Mouse (Mus musculus) brain, embryonic 14.5 days (tissue): Measurements from ENCODE around the gene Hnrnpul2. TPM values are rescaled to one million over a fixed set of nuclear protein-coding genes. Genes with fewer than 3 reads are reported as not detected.
"Not testable (repeated sequence)": the region's sequence is repeated elsewhere in the genome, so short reads cannot be mapped to it uniquely, and the experiment has no call there.

Experiments used
- DNase-seq: peaks from one replicate; pipeline ENCODE4 v3.0.0-alpha.2; 2011; ENCODE audit warnings: low read depth
- CTCF ChIP-seq: fragments of 200-500 bp; IDR thresholded peaks from 2 replicates; pipeline ENCODE4 v1.5.1; 2012; ENCODE audit warnings: inconsistent platforms, mild to moderate bottlenecking, moderate library complexity, borderline replicate concordance; ENCODE audit not compliant: insufficient read depth, insufficient read length; ENCODE audit errors: extremely low read depth
- POLR2A ChIP-seq: fragments of 200-500 bp; IDR thresholded peaks from 2 replicates; pipeline ENCODE4 v1.6.1; 2012; ENCODE audit warnings: mild to moderate bottlenecking, inconsistent platforms, borderline replicate concordance; ENCODE audit not compliant: poor library complexity, insufficient read depth, insufficient read length, severe bottlenecking; ENCODE audit errors: extremely low read depth
- polyA plus RNA-seq: library from polyadenylated mRNA; depleted of rRNA; stranded (reverse); fragments of >200 nt; gene quantifications from 2 replicates; pipeline ENCODE4 v1.2.3, GENCODE M21; 2012

Hnrnpul2 gene
- polyA plus RNA-seq, 1 experiment = 85.5 TPM

GRCm38 (mm10) chr19:8844371-8845129, 24.7 kb downstream of the Hnrnpul2 start:
- peak; percentile 85 for DNase-seq
- TF ChIP-seq POLR2A (no peak), CTCF (peak; percentile 72; the same call in 1 of the 2 replicates)

- TF ChIP-seq POLR2A (no peak), CTCF (no peak)
- no peak for DNase-seq
Measured at GRCm38 (mm10) chr19:8848356-8848755, 28.5 kb downstream of the Hnrnpul2 start.

- DNase-seq = peak; percentile 17
- no peak for TF ChIP-seq POLR2A
- no peak for TF ChIP-seq CTCF
Measured at GRCm38 (mm10) chr19:8850402-8850901, 30.6 kb downstream of the Hnrnpul2 start, which contains the start of gene Lrrn4cl. Gene Lrrn4cl (plus strand): TSS chr19:8850768.

GRCm38 (mm10) chr19:8851639-8852038, 31.8 kb downstream of the Hnrnpul2 start:
- no peak for DNase-seq
- TF ChIP-seq POLR2A (no peak), CTCF (no peak)

- no peak for DNase-seq
- TF ChIP-seq POLR2A (no peak), CTCF (no peak)
Measured at GRCm38 (mm10) chr19:8852236-8852928, 32.6 kb downstream of the Hnrnpul2 start.

GRCm38 (mm10) chr19:8853117-8853516, 33.3 kb downstream of the Hnrnpul2 start:
- no peak for DNase-seq
- TF ChIP-seq CTCF (no peak), POLR2A (no peak)

- TF ChIP-seq POLR2A (no peak), CTCF (peak; percentile 60; the same call in 1 of the 2 replicates)
- peak; percentile 58 for DNase-seq
Measured at GRCm38 (mm10) chr19:8857689-8858088, 37.9 kb downstream of the Hnrnpul2 start.

GRCm38 (mm10) chr19:8859018-8859417, 39.2 kb downstream of the Hnrnpul2 start:
- TF ChIP-seq POLR2A (no peak), CTCF (peak; percentile 29; the same call in 1 of the 2 replicates)
- peak; percentile 39 for DNase-seq

GRCm38 (mm10) chr19:8864265-8864664, 44.5 kb downstream of the Hnrnpul2 start:
- TF ChIP-seq POLR2A = no peak
- TF ChIP-seq CTCF = no peak
- DNase-seq = no peak

GRCm38 (mm10) chr19:8870381-8870780, 50.6 kb downstream of the Hnrnpul2 start:
- DNase-seq = not testable (repeated sequence)

GRCm38 (mm10) chr19:8870838-8871237, 51.0 kb downstream of the Hnrnpul2 start:
- TF ChIP-seq POLR2A (no peak), CTCF (no peak)

GRCm38 (mm10) chr19:8871267-8872186, 51.7 kb downstream of the Hnrnpul2 start, which contains the start of gene Ubxn1:
Gene Ubxn1 (plus strand): TSS chr19:8871496.
- DNase-seq = peak; percentile 99
- TF ChIP-seq POLR2A (no peak; the same call in 1 of the 2 replicates), CTCF (no peak)

More at GRCm38 (mm10) chr19:8870838-8871237, 51.0 kb downstream of the Hnrnpul2 start:
- DNase-seq = no peak
